Mouse (Mus musculus): ENCODE data around the gene B3gnt9.

DNA sequence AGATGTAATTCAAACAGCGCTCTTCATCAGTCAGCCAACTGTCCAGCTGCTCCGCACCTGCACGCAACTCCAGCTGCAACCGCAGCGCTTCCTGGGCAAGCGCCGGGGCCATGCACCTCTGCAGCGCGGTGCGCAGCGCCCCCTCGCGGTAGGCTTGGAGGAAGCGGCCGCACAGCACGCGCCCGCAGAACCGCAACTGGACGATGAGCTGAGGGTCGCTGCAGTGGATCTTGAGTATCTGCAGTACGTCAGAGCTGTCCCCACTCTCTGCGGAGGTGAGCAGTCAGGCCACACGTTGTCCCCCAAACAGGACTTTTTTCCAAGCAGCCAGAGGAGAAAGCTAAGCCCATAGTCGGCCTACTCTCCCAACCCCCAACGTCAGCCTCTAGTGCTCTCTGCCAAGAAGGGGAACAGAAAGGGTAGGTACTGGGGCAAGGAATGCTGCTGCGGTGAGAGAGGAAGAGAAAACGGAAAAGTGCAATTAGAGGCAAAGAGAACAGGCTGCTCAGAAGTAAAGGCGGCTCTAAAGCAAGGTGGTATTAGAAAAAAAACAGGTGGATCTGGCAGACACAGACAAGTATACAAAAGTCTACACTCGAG lies 4.9 kb upstream of the B3gnt9 start:
- peak; percentile 99 for TF ChIP-seq CTCF (IDR thresholded peaks at IDR 0.05; ENCODE audit: low read depth)
- TF ChIP-seq EP300 (optimal IDR thresholded peaks at IDR 0.05), result no peak

Measured in stomach, postnatal 0 days (tissue).